Mouse (Mus musculus) testis, adult 2 months (tissue): Measurements from ENCODE around the gene Oas1f. TPM values are rescaled to one million over a fixed set of nuclear protein-coding genes. Genes with fewer than 3 reads are reported as not detected.

Experiments
- H3K27ac ChIP-seq: fragments of 200-500 bp; 2 replicates; pipeline ENCODE4 v1.5.1; 2012; ENCODE audit warnings: low read depth, low read length; ENCODE audit not compliant: control insufficient read depth, insufficient read depth
- H3K27me3 ChIP-seq: fragments of 200-500 bp; 2 replicates; pipeline ENCODE4 v1.6.1; 2012; ENCODE audit warnings: mild to moderate bottlenecking, low read length, moderate library complexity; ENCODE audit not compliant: control insufficient read depth, insufficient read depth
- H3K36me3 ChIP-seq: fragments of 200-500 bp; 2 replicates; pipeline ENCODE4 v1.6.1; 2012; ENCODE audit warnings: mild to moderate bottlenecking, low read length; ENCODE audit not compliant: control insufficient read depth, insufficient read depth
- H3K4me1 ChIP-seq: fragments of 200-500 bp; 2 replicates; pipeline ENCODE4 v1.6.1; 2012; ENCODE audit warnings: low read length; ENCODE audit not compliant: control insufficient read depth, insufficient read depth
- H3K4me3 ChIP-seq: fragments of 200-500 bp; 2 replicates; pipeline ENCODE4 v1.5.1; 2012; ENCODE audit warnings: low read depth, mild to moderate bottlenecking, low read length, moderate library complexity, mixed read lengths; ENCODE audit not compliant: control insufficient read depth
- CTCF ChIP-seq: fragments of 200-500 bp; IDR thresholded peaks from 2 replicates; pipeline ENCODE4 v1.5.1; 2012; ENCODE audit warnings: low read depth, mild to moderate bottlenecking, inconsistent platforms, low read length, moderate library complexity; ENCODE audit not compliant: control insufficient read depth, insufficient read depth, insufficient replicate concordance
- POLR2A ChIP-seq: fragments of 200-500 bp; IDR thresholded peaks from 2 replicates; pipeline ENCODE4 v1.6.1; 2012; ENCODE audit warnings: low read depth, mild to moderate bottlenecking, inconsistent platforms, low read length, moderate library complexity; ENCODE audit not compliant: control insufficient read depth
- polyA plus RNA-seq: library from polyadenylated mRNA; depleted of rRNA; stranded (reverse); fragments of >200 nt; gene quantifications from 2 replicates; pipeline ENCODE4 v1.2.3, GENCODE M21; 2012

Oas1f gene
- polyA plus RNA-seq, 1 experiment: not detected

- no peaks in the 10 kb centered on the region for H3K27me3 ChIP-seq
- H3K4me3 ChIP-seq: no peak overlapping the region
- TF ChIP-seq POLR2A (no peak), CTCF (peak; percentile 31; the same call in 1 of the 2 replicates)
- no peaks in the 10 kb centered on the region for H3K36me3 ChIP-seq
- H3K27ac ChIP-seq: no peak overlapping the region
- peaks cover 8% of the 10 kb centered on the region for H3K4me1 ChIP-seq
Measured at GRCm38 (mm10) chr5:120815949-120816348, 31.2 kb upstream of the Oas1f start.

GRCm38 (mm10) chr5:120818999-120819398 lies 28.2 kb upstream of the Oas1f start:
- Histone ChIP-seq H3K4me1 (no peaks in the 10 kb centered on the region), H3K27me3 (no peaks in the 10 kb centered on the region), H3K36me3 (no peaks in the 10 kb centered on the region), H3K27ac (no peak overlapping the region), H3K4me3 (no peak overlapping the region)
- TF ChIP-seq CTCF (no peak), POLR2A (no peak)

- H3K36me3 ChIP-seq: no peaks in the 10 kb centered on the region
- H3K4me1 ChIP-seq: no peaks in the 10 kb centered on the region
- TF ChIP-seq POLR2A (no peak), CTCF (no peak)
- no peaks in the 10 kb centered on the region for H3K27me3 ChIP-seq
- H3K4me3 ChIP-seq: no peak overlapping the region
- no peak overlapping the region for H3K27ac ChIP-seq
Measured at GRCm38 (mm10) chr5:120831031-120831430, 16.1 kb upstream of the Oas1f start.

GRCm38 (mm10) chr5:120833335-120834280 lies 13.6 kb upstream of the Oas1f start:
- H3K36me3 ChIP-seq: no peaks in the 10 kb centered on the region
- peaks cover 5% of the 10 kb centered on the region for H3K4me1 ChIP-seq
- no peaks in the 10 kb centered on the region for H3K27me3 ChIP-seq
- no peak overlapping the region for H3K27ac ChIP-seq
- TF ChIP-seq CTCF (no peak), POLR2A (no peak)
- no peak overlapping the region for H3K4me3 ChIP-seq

GRCm38 (mm10) chr5:120836731-120837585 lies 10.2 kb upstream of the Oas1f start:
- H3K27me3 ChIP-seq: no peaks in the 10 kb centered on the region
- H3K4me1 ChIP-seq: peaks cover 5% of the 10 kb centered on the region
- no peak overlapping the region for H3K4me3 ChIP-seq
- peak; percentile 82 for TF ChIP-seq CTCF
- no peak for TF ChIP-seq POLR2A
- no peak overlapping the region for H3K27ac ChIP-seq
- H3K36me3 ChIP-seq: no peaks in the 10 kb centered on the region

- no peaks in the 10 kb centered on the region for H3K27me3 ChIP-seq
Measured at GRCm38 (mm10) chr5:120844713-120845112, 2.5 kb upstream of the Oas1f start.

GRCm38 (mm10) chr5:120849601-120850136 lies 2.5 kb downstream of the Oas1f start:
- TF ChIP-seq CTCF (peak; percentile 50; the same call in 1 of the 2 replicates), POLR2A (no peak)
- H3K4me1 ChIP-seq: no peaks in the 10 kb centered on the region
- no peak overlapping the region for H3K4me3 ChIP-seq
- H3K27me3 ChIP-seq: no peaks in the 10 kb centered on the region
- no peak overlapping the region for H3K27ac ChIP-seq
- H3K36me3 ChIP-seq: no peaks in the 10 kb centered on the region

More at GRCm38 (mm10) chr5:120844713-120845112, 2.5 kb upstream of the Oas1f start:
- TF ChIP-seq POLR2A (no peak), CTCF (no peak)
- H3K4me3 ChIP-seq: no peak overlapping the region
- no peaks in the 10 kb centered on the region for H3K36me3 ChIP-seq
- no peaks in the 10 kb centered on the region for H3K4me1 ChIP-seq
- H3K27ac ChIP-seq: no peak overlapping the region
